Mouse (Mus musculus): ENCODE results near the gene Chrna5.
A peak's percentile ranks its signal among the peaks of the same experiment; 100 is the strongest.

Chrna5 gene

GRCm38 (mm10) chr9:55023902-55024583, 43.4 kb downstream of the Chrna5 start:
- DNase-seq (ENCODE audit: low spot score in 2 of 2) = peak; percentile 26 to 32

- DNase-seq (ENCODE audit: low spot score in 2 of 2) = no peak
Observed at GRCm38 (mm10) chr9:55025534-55026274, 45.0 kb downstream of the Chrna5 start.

GRCm38 (mm10) chr9:55026275-55026663, 45.6 kb downstream of the Chrna5 start, which contains the start of gene Chrna3:
Chrna3 (minus strand) TSS chr9:55026562.
- no peak for DNase-seq (ENCODE audit: low spot score in 2 of 2)

- no peak for DNase-seq (ENCODE audit: low spot score in 2 of 2)
Observed at GRCm38 (mm10) chr9:55031435-55032167, 50.9 kb downstream of the Chrna5 start.

- no peak for DNase-seq (ENCODE audit: low spot score in 2 of 2)
Observed at GRCm38 (mm10) chr9:55038948-55039347, 58.3 kb downstream of the Chrna5 start.

DNA sequence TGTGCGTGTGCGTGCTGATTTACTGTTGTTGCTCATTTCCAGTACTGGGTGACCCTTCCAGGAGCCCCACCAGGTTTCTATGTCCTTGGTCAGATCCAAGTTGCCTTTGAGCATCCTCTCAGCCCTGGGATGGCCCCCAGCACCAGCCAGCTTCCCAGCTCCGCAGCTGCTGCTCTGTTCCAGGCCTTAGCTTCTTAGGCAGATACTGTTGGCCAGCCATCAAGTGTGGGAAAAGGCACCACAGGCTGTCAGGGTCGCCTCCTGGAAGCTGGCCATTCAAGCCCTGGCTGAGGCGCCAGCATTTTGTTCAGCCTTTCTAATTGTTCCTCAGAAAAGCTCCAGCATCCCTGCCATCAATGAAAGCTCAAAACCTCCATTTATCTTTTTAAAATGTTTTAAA, 59.3 kb downstream of the Chrna5 start:
- no peak for DNase-seq (ENCODE audit: low spot score in 2 of 2)

- no peak for DNase-seq (ENCODE audit: low spot score in 2 of 2)
Observed at GRCm38 (mm10) chr9:55041389-55041788, 60.7 kb downstream of the Chrna5 start.

GRCm38 (mm10) chr9:55043688-55044087, 63.0 kb downstream of the Chrna5 start:
- no peak for DNase-seq (ENCODE audit: low spot score in 2 of 2)

DNA sequence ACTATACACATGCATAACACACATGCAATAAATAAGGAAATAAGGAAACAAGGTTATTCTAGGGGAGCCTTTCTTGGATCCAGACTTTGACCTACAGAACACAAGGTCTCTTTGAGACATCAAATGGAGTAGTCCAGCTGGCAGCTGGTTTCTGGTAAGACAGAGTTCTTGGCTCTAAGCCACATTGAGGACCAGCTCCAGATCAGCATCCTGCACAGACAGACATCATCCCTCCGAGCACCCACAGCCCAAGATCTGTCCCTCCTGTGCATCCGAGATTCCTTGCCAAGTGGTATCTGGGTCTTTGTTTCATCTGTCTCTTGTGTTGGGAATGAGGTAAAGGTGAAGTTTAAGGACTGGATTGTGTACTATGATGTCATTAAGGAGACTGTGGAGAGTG, 64.3 kb downstream of the Chrna5 start:
- no peak for DNase-seq (ENCODE audit: low spot score in 2 of 2)

DNA sequence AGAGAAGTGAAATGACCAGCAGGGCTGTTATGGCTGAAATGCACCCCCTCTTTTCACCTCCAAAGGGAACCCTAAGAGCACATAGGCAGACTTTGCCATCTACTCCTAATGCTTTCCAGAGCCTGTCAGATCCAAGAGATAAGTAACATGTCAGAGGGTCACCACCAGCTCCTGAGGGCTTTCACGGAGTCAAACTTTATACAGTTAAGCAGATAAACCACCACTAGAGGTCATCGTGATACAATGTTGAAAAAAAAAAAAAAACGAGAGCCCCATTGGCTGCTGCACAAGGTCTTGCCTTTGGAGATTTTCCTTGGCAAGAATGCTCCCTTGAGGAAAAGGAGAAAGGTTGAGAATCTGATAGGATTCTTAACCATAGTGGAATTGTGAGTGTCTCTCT, 66.1 kb downstream of the Chrna5 start:
- DNase-seq (ENCODE audit: low spot score in 2 of 2) = no peak

DNA sequence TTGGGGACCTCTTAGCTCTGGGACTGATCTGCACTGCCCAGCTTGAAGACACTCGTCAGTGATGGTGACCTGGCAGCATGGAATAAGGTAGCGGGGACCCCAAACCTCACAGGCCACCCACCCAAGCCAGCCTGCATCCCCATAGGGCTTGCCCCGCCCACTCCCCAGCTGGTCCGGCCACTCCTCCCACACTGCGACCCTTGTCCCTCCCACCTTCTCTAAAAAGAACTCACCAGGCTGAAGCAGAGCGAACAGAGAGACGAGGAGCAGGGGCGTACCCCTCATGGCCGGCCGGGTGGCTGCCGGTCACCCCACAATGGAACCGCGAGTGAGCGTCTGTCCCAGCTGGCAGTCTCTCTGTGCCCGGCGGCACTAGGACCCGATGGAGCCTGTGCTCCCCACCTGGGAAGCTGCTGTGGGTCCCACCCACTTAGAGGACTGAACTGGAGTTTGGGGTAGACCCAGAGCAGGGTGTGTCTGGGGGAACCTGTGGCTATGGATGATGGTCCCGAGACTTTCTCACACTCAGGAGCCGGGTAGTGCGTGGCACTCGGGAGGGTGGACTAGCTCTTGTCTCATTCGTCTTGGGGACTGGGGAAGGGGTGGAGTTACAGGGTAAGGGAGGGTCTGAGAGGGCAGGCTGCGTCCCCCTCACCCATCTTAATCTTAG, 67.7 kb downstream of the Chrna5 start, which contains the start of gene Chrnb4:
Gene Chrnb4 (minus strand): TSS at position 569 of the 670 bp plus-strand sequence.
- no peak for DNase-seq (ENCODE audit: low spot score in 2 of 2)

GRCm38 (mm10) chr9:55055386-55055930, 74.8 kb downstream of the Chrna5 start:
- DNase-seq (ENCODE audit: low spot score in 2 of 2) = no peak
